Mouse (Mus musculus) fat pad, adult 2 months (tissue): ENCODE measurements around the gene Arpin.

Source experiments
- DNase-seq: peaks from one replicate; pipeline ENCODE4 v3.0.0-alpha.2; 2011; ENCODE audit warnings: low read depth, low spot score; ENCODE audit errors: extremely low read depth

Gene Arpin

GRCm38 (mm10) chr7:79894790-79895189 is 40.4 kb downstream of the Arpin start:
- no peak for DNase-seq

DNA sequence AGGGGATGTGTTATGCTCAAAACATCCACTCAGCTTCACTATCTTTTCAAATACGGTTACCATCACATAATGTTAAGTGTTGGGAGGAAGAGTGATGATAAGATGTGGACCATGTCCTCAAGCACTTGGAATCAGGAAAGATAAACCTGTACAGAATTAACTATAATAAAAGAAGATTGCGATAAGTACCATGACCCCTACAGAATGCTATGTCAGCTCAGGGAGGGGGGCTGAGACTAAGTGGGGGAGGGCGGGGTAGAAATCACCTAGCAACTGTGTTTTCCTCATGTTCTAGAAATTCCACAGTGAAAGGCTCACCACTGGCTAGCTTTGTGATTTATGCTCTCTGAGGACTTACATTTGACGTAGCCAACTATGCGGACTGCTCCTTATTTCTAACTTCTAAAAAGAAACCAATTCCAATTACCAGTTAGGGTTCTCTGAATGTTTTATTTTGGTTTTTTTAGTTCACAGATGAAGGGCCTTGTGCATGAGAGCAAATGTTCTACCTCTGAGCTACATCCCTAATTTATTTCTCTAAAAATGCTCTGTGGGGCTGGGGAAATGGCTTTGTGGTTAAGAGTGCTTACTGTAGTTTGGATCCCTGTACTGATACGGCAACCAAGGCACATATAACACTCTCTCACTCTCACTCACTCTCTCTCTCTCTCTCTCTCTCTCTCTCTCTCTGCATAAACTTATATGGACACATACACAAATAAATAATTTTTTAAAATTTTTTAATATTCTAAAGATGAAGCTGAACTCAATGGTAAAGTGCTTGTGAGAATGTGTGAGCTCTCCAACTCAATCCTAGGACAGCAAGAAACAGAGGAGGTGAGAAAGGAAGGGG is 42.4 kb downstream of the Arpin start:
- no peak for DNase-seq

DNA sequence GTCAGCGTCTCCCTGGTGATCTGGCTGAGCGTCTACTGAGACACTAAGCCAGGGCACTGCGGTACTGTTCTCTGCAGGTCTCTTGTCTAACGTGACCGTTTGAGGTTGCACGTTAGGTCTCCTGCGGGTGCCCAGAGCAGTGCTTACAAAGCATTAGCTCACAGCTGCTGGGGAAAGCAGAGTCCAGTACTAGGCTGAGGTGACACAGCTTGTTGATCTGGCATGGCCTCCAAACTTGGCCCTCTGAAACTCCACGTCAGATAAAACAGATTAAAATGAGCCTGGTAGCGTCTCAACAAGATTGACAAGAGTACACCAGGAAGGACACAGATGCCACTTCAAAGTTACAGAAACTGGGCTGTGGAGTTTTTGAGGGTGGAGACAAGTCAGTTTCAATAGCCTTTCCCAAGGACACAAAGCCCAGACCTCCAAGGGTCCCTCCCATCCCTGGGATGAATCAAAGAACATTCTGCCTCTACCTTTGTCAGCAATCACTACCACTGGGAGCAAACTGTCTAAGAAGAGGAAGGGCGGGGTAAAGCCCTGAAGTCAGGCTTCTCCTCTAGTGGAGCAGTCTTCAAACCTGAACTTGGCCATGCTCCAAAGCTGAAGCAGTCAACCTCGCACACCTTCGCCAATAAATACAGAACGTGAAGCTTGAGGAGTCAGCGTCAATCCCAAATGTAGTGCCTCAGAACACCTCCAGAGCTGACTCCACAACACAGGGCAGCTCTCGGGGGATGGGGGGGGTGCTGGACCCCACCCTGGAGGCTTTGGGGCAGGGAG is 44.5 kb downstream of the Arpin start:
- no peak for DNase-seq

GRCm38 (mm10) chr7:79888603-79889002 is 46.6 kb downstream of the Arpin start:
- no peak for DNase-seq

DNA sequence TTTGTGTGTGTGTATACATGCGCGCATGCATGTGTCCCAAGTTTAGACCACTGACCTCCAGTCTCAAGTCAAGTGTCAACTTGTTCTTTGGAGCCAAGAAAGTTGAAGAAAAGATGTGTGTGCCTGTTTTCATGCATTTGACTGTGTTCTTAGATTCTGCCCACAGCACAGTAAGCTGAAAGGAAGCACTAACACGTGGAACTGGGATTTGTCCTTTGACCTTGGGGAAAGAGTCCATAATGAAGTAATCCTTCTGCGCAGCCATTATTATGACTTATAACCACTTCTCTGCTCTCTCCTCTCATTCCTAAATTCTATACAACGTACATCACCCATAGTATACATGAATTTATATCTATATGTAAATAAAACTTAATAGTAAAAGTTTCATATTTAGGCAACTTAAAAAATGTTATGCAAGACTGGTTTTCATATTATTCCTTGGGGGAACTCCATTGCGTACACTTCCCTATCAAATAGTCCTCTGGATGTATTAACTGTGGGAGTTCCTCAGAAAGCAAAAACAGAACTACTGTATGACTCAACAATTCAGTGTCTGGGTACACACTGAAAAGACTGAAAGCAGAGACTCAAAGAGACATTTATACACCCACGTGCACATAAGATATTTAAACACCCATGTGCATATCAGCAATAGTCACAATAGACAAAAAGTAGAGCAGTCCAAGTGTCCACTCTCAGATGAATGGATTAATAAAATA is 51.4 kb downstream of the Arpin start:
- no peak for DNase-seq

GRCm38 (mm10) chr7:79881901-79882300 is 53.3 kb downstream of the Arpin start:
- no peak for DNase-seq

- DNase-seq, result no peak
Observed at GRCm38 (mm10) chr7:79880998-79881397, 54.2 kb downstream of the Arpin start.

DNA sequence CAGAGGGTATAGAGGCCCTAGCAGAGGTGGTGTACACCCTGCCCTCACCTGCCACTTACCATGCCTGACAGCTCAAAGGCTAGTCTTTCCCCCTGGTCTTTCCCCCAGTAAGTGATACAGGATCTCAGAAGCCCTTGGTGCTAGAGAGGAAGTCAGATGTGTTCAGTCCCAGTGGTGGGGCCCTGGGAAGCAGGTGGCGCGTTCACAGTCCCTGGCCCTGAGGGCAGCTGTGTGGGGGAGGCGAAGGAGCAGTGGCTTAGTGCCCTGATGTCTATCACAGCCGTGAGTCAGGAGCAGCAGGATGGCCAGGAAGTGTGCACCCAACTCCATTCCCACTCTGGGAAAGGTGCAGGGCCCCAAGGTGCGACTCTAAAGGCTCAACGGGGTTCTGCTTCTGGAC is 55.1 kb downstream of the Arpin start:
- no peak for DNase-seq

DNA sequence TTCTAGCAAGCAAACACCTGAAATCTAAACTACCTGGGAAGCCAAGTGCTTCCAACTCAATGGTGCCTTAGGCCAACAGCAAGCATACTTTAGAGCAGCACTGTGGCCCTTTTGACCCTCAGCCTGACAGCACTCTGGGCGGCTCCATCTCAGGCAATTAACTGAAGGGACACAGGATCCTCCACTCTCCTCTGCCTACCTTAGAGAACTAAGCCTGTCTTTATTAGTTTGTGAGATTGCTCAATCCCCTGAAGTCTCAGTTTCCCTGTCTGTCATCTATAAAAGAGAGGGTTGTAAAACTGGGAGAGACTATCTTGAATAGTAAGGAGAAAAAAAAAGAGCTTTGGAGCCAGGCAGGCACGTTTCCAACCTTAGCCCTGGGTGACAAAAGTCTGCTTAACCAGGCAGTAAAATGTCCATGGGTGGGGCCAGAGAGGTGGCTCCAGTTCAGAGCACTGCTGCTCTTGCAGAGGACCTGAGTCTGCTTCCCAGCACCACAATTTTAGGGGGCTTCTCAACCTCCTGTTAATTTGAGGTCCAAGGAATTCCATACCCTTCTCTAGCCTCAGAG is 56.6 kb downstream of the Arpin start:
- no peak for DNase-seq
